Mouse (Mus musculus): ENCODE data around the gene Slc12a4.

GRCm38 (mm10) chr8:105897801-105898480, 68.0 kb downstream of the Slc12a4 start:
- TF ChIP-seq EP300 (IDR thresholded peaks at IDR 0.05; ENCODE audit: insufficient read depth, low read depth, low read length) (no peak), CTCF (IDR thresholded peaks at IDR 0.05; ENCODE audit: low read depth, low read length) (no peak)
